Mouse (Mus musculus): Measurements from ENCODE around the gene Ccdc13. TPM values are rescaled to one million over a fixed set of nuclear protein-coding genes. Genes with fewer than 3 reads are reported as not detected.

Ccdc13 gene
- polyA plus RNA-seq (2016; fragmentation: Nextera tagmentation; extraction: Ambion mirVana): 0.21 and 0.28 TPM in 2 replicates

- Histone ChIP-seq H3K27me3 (ENCODE audit: insufficient read depth, poor library complexity, severe bottlenecking) (0 out of 2 replicates have a peak, but pooled peaks cover 23% of the 10 kb centered on the region), H3K4me3 (peak within 1 kb of the TSS; percentile 65), H3K9me3 (no peaks in the 10 kb centered on the region), H3K4me1 (peaks cover 11% of the 10 kb centered on the region), H3K27ac (peak within 1 kb of the TSS; percentile 64), H3K36me3 (peaks cover 3% of the 10 kb centered on the region; the same call in 1 of the 2 replicates)
- peak; percentile 91 for DNase-seq (ENCODE audit: low spot score)
- 4% methylated on average over 61 of the region's 61 CpGs for WGBS
These were observed at the start of gene Ccdc13 for GRCm38 (mm10) chr9:121838829-121839621. Ccdc13 (minus strand) TSS chr9:121839461.

- Histone ChIP-seq H3K27ac (no peak overlapping the region), H3K4me1 (peaks cover 5% of the 10 kb centered on the region), H3K4me3 (no peak overlapping the region), H3K9me3 (no peaks in the 10 kb centered on the region), H3K27me3 (ENCODE audit: insufficient read depth, poor library complexity, severe bottlenecking) (no peaks in the 10 kb centered on the region), H3K36me3 (no peaks in the 10 kb centered on the region)
- WGBS: 51% methylated on average over 7 of the region's 7 CpGs
- no peak for DNase-seq (ENCODE audit: low spot score)
These were observed 42.8 kb upstream of the Ccdc13 start for GRCm38 (mm10) chr9:121882015-121882457.

- WGBS: 76% methylated on average over 6 of the region's 6 CpGs
- H3K4me3 ChIP-seq: no peak overlapping the region; the same call in 1 of the 2 replicates
- DNase-seq (ENCODE audit: low spot score): no peak
- H3K9me3 ChIP-seq: no peaks in the 10 kb centered on the region
- H3K27ac ChIP-seq: no peak overlapping the region
- peaks cover 5% of the 10 kb centered on the region for H3K4me1 ChIP-seq
- H3K36me3 ChIP-seq: no peaks in the 10 kb centered on the region
- H3K27me3 ChIP-seq (ENCODE audit: insufficient read depth, poor library complexity, severe bottlenecking): peaks cover 3% of the 10 kb centered on the region; the same call in 1 of the 2 replicates
These were observed 42.0 kb upstream of the Ccdc13 start for GRCm38 (mm10) chr9:121881301-121881700.

- H3K27me3 ChIP-seq (ENCODE audit: insufficient read depth, poor library complexity, severe bottlenecking): peaks cover 3% of the 10 kb centered on the region; the same call in 1 of the 2 replicates
- H3K36me3 ChIP-seq: no peaks in the 10 kb centered on the region
- H3K9me3 ChIP-seq: no peaks in the 10 kb centered on the region
- 0 out of 2 replicates have a peak overlapping the region, but pooled peaks have one; percentile 36 for H3K27ac ChIP-seq
- DNase-seq (ENCODE audit: low spot score): no peak
- H3K4me3 ChIP-seq: no peak overlapping the region; the same call in 1 of the 2 replicates
- peaks cover 5% of the 10 kb centered on the region for H3K4me1 ChIP-seq
- 17% methylated on average over 14 of the region's 14 CpGs for WGBS
These were observed 41.6 kb upstream of the Ccdc13 start for GRCm38 (mm10) chr9:121880840-121881239.

GRCm38 (mm10) chr9:121877052-121877740 lies 37.9 kb upstream of the Ccdc13 start:
- Histone ChIP-seq H3K9me3 (no peaks in the 10 kb centered on the region), H3K4me1 (peaks cover 5% of the 10 kb centered on the region), H3K27me3 (ENCODE audit: insufficient read depth, poor library complexity, severe bottlenecking) (peaks cover 3% of the 10 kb centered on the region; the same call in 1 of the 2 replicates), H3K36me3 (no peaks in the 10 kb centered on the region), H3K27ac (no peak overlapping the region), H3K4me3 (no peak overlapping the region)
- WGBS: 33% methylated on average over 3 of the region's 3 CpGs
- no peak for DNase-seq (ENCODE audit: low spot score)

GRCm38 (mm10) chr9:121873578-121873977 lies 34.3 kb upstream of the Ccdc13 start:
- H3K27ac ChIP-seq: no peak overlapping the region
- peak; percentile 71 for DNase-seq (ENCODE audit: low spot score)
- H3K27me3 ChIP-seq (ENCODE audit: insufficient read depth, poor library complexity, severe bottlenecking): peaks cover 3% of the 10 kb centered on the region; the same call in 1 of the 2 replicates
- no peaks in the 10 kb centered on the region for H3K36me3 ChIP-seq
- H3K9me3 ChIP-seq: no peaks in the 10 kb centered on the region
- H3K4me1 ChIP-seq: no peaks in the 10 kb centered on the region
- no peak overlapping the region for H3K4me3 ChIP-seq

- no peaks in the 10 kb centered on the region for H3K9me3 ChIP-seq
These were observed 32.9 kb upstream of the Ccdc13 start for GRCm38 (mm10) chr9:121872062-121872683.

GRCm38 (mm10) chr9:121869973-121870515 lies 30.8 kb upstream of the Ccdc13 start:
- Histone ChIP-seq H3K4me3 (no peak overlapping the region), H3K27me3 (ENCODE audit: insufficient read depth, poor library complexity, severe bottlenecking) (no peaks in the 10 kb centered on the region), H3K4me1 (0 out of 2 replicates have a peak, but pooled peaks cover 6% of the 10 kb centered on the region), H3K27ac (no peak overlapping the region), H3K36me3 (no peaks in the 10 kb centered on the region), H3K9me3 (no peaks in the 10 kb centered on the region)
- DNase-seq (ENCODE audit: low spot score): no peak
- WGBS: 57% methylated on average over 4 of the region's 4 CpGs

More at GRCm38 (mm10) chr9:121872062-121872683, 32.9 kb upstream of the Ccdc13 start:
- Histone ChIP-seq H3K27ac (no peak overlapping the region), H3K27me3 (ENCODE audit: insufficient read depth, poor library complexity, severe bottlenecking) (peaks cover 3% of the 10 kb centered on the region; the same call in 1 of the 2 replicates), H3K4me3 (no peak overlapping the region), H3K4me1 (no peaks in the 10 kb centered on the region), H3K36me3 (no peaks in the 10 kb centered on the region)
- DNase-seq (ENCODE audit: low spot score): no peak
- 82% methylated on average over 2 of the region's 2 CpGs for WGBS

- Histone ChIP-seq H3K36me3 (no peaks in the 10 kb centered on the region), H3K4me1 (0 out of 2 replicates have a peak, but pooled peaks cover 6% of the 10 kb centered on the region), H3K27ac (no peak overlapping the region), H3K4me3 (no peak overlapping the region), H3K27me3 (ENCODE audit: insufficient read depth, poor library complexity, severe bottlenecking) (no peaks in the 10 kb centered on the region), H3K9me3 (no peaks in the 10 kb centered on the region)
- 82% methylated on average over 5 of the region's 5 CpGs for WGBS
- DNase-seq (ENCODE audit: low spot score): peak; percentile 62
These were observed 30.2 kb upstream of the Ccdc13 start for GRCm38 (mm10) chr9:121869432-121869831.

- DNase-seq (ENCODE audit: low spot score): no peak
- no peaks in the 10 kb centered on the region for H3K27me3 ChIP-seq (ENCODE audit: insufficient read depth, poor library complexity, severe bottlenecking)
- no peaks in the 10 kb centered on the region for H3K9me3 ChIP-seq
- no peak overlapping the region for H3K27ac ChIP-seq
- no peaks in the 10 kb centered on the region for H3K36me3 ChIP-seq
- 0 out of 2 replicates have a peak, but pooled peaks cover 6% of the 10 kb centered on the region for H3K4me1 ChIP-seq
- 84% methylated on average over 6 of the region's 6 CpGs for WGBS
- no peak overlapping the region for H3K4me3 ChIP-seq
These were observed 29.0 kb upstream of the Ccdc13 start for GRCm38 (mm10) chr9:121868236-121868635.

GRCm38 (mm10) chr9:121867632-121868031 lies 28.4 kb upstream of the Ccdc13 start:
- H3K27me3 ChIP-seq (ENCODE audit: insufficient read depth, poor library complexity, severe bottlenecking): no peaks in the 10 kb centered on the region
- H3K9me3 ChIP-seq: no peaks in the 10 kb centered on the region
- no peak overlapping the region for H3K4me3 ChIP-seq
- 91% methylated on average over 6 of the region's 6 CpGs for WGBS
- 0 out of 2 replicates have a peak, but pooled peaks cover 6% of the 10 kb centered on the region for H3K4me1 ChIP-seq
- H3K36me3 ChIP-seq: no peaks in the 10 kb centered on the region
- peak; percentile 58 for DNase-seq (ENCODE audit: low spot score)
- no peak overlapping the region for H3K27ac ChIP-seq

GRCm38 (mm10) chr9:121865425-121866008 lies 26.3 kb upstream of the Ccdc13 start:
- H3K36me3 ChIP-seq: no peaks in the 10 kb centered on the region
- no peaks in the 10 kb centered on the region for H3K27me3 ChIP-seq (ENCODE audit: insufficient read depth, poor library complexity, severe bottlenecking)
- WGBS: 51% methylated on average over 3 of the region's 3 CpGs
- DNase-seq (ENCODE audit: low spot score): peak; percentile 43
- no peak overlapping the region for H3K4me3 ChIP-seq
- no peaks in the 10 kb centered on the region for H3K9me3 ChIP-seq
- H3K4me1 ChIP-seq: 0 out of 2 replicates have a peak, but pooled peaks cover 6% of the 10 kb centered on the region
- H3K27ac ChIP-seq: no peak overlapping the region

All from heart, embryonic 10.5 days (tissue).